Mouse (Mus musculus): ENCODE results near the gene Hmcn1.

Gene Hmcn1

DNA sequence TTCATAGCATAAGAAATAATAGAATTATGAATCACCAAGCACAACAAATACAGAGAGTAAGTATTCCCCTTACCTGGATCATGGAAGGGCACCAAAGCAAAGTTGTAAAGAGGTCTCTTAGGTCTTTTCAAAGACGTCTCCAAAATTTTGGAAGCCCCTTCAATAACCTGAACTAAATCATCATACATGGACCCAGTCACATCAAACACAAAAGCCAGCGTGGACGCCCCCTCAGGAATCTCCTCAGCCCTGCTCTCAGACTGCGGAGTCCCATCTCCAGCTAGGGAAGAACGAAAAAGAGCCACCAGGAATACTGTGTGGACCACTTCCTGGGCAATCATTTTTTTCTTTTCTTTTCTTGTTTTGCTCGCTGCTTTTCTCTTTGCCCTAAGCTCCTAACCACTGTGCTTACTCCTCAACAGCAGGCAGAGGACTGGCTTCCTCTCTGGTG lies 499 bp downstream of the Hmcn1 start:
- DNase-seq (ENCODE audit: low spot score), result no peak

DNA sequence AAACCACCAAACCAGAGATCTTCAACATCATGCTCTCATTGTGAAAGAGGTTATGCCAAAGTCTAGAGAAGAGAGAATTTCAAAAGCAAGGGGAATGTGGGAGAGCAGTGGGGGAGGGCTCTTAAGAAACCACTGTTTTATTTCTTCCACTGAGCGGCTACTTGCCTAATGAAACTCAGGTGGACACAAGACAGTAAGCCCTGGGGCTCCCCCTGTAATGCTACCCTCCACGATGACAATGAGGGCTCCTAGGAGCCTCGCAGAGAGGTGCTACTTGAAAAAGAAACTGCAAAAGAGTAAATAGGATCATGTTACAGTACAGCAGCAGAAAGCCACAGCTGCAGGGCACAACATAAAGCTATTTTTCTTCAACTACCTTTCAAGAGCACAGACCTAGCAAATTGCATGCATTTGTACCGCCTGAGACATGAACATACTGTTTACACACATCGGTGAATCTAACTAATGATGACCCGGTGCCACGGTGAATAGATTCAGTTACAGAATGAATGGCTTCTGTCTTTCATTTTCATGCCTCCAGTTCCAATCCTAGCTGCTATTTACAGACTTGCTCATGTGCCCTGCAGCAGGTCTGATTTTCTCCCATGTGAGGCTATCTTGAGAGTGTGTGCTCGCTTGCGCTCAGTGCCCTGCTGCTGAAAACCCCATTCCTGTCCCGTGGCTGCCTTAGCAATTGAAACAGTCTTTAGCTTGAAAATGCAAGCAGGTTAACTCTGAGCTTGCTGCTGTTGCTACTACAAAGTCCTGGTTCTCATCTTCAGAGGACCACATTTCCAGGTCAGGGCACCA lies 1.3 kb downstream of the Hmcn1 start:
- no peak for DNase-seq (ENCODE audit: low spot score)

GRCm38 (mm10) chr1:150984888-150985287 lies 8.3 kb downstream of the Hmcn1 start:
- no peak for DNase-seq (ENCODE audit: low spot score)

- no peak for DNase-seq (ENCODE audit: low spot score)
Observed at GRCm38 (mm10) chr1:150984092-150984503, 9.1 kb downstream of the Hmcn1 start.

GRCm38 (mm10) chr1:150978651-150979050 lies 14.6 kb downstream of the Hmcn1 start:
- no peak for DNase-seq (ENCODE audit: low spot score)

DNA sequence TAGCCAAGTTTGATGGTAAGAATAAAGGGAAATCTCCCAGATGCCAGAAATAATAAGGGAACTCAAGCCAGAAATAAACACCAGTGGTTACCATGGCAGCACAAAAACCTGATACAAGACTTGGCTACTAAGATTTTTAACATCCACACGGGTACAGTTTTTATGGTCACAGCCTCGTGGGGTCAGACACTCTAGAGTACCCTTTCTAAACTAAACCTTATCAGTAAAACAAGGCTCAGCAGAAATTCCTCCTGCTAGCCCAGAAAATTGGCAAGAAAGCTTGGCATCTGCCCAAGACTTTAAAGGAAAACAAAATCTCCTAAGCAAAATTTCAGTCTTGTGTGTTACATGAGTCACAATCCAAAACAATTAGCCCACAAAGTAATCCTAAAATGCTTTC lies 17.0 kb downstream of the Hmcn1 start:
- DNase-seq (ENCODE audit: low spot score), result no peak

DNA sequence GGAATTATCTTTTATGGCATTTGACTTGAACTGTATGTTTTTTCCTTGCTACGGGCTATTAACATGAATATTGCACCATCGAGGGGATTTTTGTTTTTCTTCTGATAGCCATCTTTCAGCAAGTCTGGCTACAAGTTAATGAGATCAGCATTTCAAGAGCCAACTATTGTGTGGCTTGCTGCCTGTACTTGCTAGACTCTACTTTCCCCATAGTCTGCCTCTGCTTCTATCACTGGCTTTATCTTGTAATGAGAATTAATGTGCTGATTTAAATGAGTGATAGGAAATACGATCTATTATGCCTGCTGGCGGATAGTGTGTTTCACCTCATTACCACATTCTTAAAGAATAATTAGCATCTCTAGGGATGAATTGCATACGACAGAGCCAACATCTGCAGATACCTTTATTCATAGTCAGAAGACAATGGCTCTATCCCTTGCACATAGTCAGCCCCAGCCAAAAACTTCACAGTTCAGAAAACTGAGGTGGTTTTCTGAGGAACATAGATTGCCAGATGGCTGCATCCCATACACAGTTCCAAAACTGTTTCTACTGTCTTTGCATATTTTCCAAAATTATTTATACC lies 33.7 kb downstream of the Hmcn1 start:
- no peak for DNase-seq (ENCODE audit: low spot score)

DNA sequence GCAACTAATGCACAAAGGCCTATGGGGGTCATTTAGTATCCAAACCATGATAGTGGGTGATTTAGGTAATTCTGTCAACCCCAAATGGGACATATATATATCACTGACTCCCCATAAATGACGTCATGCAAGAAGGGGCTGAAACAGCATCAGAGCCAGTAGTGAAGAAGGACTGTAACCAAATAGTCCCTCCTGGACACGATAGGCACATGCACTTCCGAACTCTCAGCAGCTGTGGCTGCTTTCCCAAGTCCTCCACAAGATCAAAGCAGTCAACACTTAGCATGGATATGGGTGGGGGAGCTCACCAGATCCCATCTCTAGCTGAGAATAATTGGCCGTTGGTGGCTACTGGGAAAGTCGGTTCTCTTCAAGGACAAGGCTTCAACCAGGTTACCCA lies 42.2 kb downstream of the Hmcn1 start:
- DNase-seq (ENCODE audit: low spot score), result no peak

DNA sequence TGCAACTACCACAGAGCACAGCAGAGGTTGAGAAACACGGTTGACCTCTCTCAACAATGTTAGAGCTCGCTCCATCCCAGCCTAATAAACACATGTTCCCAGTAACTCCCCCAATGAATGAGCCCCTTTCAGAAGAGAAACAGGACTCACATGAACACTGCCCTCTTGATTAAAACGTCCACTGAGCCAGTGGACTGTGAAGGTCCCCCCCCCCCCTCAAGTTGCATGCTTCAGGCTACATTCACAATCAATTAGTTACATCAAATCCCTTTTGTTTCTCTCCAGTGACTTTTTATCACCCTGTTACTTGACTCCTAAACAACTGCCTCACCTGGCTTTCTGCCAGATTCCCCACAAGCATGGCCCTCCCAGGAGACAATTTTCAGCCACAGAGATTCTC lies 43.2 kb downstream of the Hmcn1 start:
- DNase-seq (ENCODE audit: low spot score), result no peak

DNA sequence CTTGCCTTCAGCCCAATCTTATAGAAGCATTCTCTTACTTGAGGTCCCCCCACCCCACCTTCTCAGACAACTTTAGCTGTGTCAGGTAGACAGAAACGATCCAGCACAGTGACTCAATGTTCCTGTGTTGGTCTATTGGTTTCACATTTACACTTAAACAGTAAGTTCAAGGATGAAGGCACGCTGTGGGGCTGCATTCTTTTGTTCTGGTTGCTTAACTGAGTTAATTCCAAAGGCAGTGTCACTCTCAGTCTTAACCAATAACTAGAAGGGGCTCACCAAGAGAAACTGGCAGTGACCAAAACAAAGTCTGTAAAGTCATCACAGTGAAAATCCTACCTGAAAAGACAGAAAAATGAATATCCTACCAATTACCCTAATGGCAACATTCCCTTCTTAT lies 44.3 kb downstream of the Hmcn1 start:
- DNase-seq (ENCODE audit: low spot score), result no peak

DNA sequence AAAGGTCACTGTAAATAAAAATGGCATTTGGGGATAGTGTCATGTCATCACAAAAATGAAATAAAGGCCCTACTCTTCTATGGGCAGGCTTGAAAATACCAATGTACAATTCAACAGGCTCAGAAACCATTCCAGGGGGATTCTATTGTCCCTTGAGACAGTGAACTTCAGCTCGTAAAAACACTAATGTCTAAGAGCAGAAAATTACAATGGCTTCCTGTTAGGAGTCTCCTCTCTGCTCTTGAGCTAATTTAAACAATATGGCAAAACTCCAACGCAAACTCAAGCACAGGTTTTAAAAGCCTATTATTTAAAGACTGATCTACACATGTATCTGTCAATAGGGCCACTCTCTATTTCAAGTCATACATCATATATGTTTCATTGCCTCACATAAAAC lies 49.6 kb downstream of the Hmcn1 start:
- no peak for DNase-seq (ENCODE audit: low spot score)

DNA sequence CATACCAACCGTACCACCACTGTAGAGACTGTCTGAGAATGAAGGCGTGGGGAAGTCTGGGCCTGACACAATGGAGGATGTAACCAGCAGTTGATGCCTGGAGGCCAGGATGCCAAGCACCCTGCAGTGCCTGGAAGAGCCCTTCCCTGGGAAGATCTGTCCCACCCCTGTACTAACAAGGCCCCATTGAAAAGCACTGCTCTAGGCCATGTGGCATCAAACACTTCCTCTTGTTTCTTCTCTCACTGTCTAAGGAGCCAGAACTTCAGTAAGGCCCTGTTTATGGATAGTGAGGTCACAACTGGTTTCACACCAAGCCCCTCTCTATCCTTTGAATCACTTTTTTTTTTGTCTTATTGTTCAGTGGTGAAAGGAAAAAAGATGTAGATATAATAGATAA lies 51.1 kb downstream of the Hmcn1 start:
- no peak for DNase-seq (ENCODE audit: low spot score)

GRCm38 (mm10) chr1:150936821-150937220 lies 56.4 kb downstream of the Hmcn1 start:
- DNase-seq (ENCODE audit: low spot score), result no peak

DNA sequence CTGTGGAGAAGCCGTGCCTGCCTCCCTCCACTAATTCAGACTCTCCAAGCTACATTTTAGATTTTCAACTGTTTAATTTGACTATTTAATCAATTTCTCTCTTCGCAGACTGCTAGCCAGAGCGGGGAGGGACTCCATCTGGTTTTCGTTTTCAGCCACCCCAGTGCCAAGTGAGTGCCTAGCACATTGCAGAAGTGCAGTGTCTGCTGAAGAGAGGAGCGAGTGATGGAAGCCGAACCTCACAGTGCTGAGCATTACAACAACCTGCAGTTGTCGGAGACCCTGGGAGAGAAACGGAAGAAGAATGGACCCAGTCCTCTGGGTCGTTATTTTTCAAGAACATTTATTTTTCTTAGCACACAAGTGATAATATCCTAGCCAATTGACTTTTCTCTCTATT lies 59.6 kb downstream of the Hmcn1 start:
- no peak for DNase-seq (ENCODE audit: low spot score)

- no peak for DNase-seq (ENCODE audit: low spot score)
Observed at GRCm38 (mm10) chr1:150920860-150921259, 72.4 kb downstream of the Hmcn1 start.

GRCm38 (mm10) chr1:150920276-150920675 lies 73.0 kb downstream of the Hmcn1 start:
- DNase-seq (ENCODE audit: low spot score), result no peak

DNA sequence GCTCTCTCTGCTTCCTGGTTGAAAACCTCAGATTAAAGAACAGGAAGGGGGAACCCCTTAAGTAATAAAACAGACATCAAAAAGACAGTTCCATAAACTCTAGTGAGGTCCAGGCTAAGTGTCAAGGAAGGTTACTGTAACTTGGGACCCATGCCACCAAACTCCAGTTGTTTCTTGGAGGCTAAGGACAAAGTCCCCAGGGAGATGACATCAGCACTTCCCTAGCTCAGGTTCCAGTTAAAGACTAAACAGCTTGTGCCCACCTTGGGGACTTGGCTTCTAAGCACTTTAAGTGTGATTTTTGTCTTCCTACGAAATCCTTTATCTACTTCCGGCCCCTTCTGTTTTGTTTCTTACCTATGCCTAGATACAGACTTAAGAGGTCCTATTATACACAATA lies 78.3 kb downstream of the Hmcn1 start:
- DNase-seq (ENCODE audit: low spot score), result no peak

GRCm38 (mm10) chr1:150913586-150914136 lies 79.6 kb downstream of the Hmcn1 start:
- DNase-seq (ENCODE audit: low spot score), result no peak

DNA sequence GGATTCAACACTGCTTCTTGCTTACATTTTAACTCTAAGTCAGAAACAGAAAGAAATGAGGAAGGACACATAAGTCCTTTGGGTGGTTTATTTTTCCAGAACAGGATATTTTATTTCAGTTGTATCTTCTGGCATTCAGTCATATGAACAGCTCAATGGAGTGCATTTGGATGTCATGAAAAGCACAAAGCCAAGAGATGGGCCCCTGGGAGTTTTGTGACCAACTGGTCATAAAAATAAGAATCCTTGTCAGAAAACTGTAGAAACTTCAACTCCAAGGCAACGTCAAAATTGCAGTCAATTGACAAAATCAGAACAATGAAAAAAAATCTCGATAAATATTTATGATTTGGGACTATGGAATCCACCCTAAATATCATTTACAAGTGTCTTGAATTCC lies 83.6 kb downstream of the Hmcn1 start:
- DNase-seq (ENCODE audit: low spot score), result no peak

DNA sequence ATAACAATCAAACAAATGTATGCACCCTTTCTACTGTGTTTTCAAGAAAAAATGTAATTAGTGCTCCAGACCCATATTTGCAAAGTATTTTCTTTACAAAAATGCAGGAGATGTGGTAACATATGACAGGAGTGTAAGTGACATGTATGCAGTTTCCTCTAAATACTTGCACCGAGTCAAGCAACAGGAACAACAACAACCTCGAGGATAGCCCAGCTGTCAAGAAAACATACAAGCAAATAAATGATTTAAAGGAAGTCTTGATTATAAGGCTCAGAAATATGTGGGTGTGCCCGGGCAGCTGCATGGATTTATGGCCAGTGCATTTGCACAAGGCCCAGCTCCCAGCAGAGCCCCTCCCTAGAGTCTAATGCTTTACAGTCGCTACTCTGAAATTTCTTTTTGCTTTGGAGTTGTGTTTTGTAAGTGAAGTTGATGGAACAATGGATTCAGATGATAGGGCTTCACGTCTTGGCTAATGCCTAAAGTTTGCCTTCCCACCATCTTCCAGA lies 99.5 kb downstream of the Hmcn1 start:
- no peak for DNase-seq (ENCODE audit: low spot score)

DNA sequence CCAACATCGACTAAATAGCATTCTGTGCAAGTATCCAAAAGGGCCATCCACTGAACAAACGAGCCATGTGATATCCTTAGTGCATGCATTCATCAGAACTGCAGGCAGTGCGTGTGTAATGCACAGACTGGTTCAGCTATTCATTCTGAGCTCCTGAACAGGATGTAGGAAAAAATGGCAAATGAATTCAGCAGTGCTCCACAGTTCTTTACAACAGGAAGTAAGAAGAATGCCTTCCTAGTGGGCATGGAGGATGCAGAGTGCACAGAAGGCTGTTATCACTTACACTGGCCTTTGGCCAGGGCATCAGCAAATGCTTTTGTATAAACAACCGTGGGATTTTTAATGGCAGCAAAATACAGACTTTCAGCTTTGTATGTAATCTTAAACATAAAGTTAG lies 103.2 kb downstream of the Hmcn1 start:
- DNase-seq (ENCODE audit: low spot score), result no peak

GRCm38 (mm10) chr1:150886267-150886666 lies 107.0 kb downstream of the Hmcn1 start:
- DNase-seq (ENCODE audit: low spot score), result no peak

DNA sequence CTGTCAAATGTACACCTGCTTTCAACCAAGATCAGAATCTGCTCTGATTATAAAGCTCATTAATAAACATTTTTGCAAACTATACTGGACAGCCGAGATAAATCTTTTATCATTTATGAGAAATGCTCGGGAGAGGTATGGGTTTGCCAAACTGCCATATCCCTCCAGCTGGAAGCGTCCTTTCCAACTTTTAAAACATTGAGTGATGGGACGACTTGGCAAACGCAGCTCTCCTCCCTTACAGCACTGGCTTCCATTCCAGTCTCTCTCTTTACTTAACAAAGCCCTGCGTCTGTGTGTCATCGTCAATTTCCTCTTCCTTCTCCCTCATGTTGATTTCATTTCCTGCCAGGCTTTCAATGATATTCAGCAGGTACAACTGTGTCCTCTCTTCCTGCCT lies 114.8 kb downstream of the Hmcn1 start:
- DNase-seq (ENCODE audit: low spot score), result no peak

Data from spleen, adult 12 weeks (tissue).